9 mouse cellular contexts compared by ENCODE assay signal in genomic region chr15:85821203-85822010, GRCm38 (mm10). TPM values are rescaled to one million over a fixed set of nuclear protein-coding genes. Genes with fewer than 3 reads are reported as not detected.
DNase-seq lines count a peak whose midpoint lies in the region; ATAC-seq lines count a peak whose summit lies in the region.
"Had no signal": no experiment of that assay in that cellular context is flagged by ENCODE, and none has a peak within 500 bp of the region (broad histone marks: within the 10 kb centered on the region; RNA-seq: fewer than 3 reads in every experiment).

Gene Pkdrej, minus strand, starts transcription at chr15:85821734.

- intact Hi-C loops in left cerebral cortex, postnatal 25 days (cut with DNase I), result no loop called here

- peak within 1 kb of the TSS; percentile 42 for H3K4me3 ChIP-seq in kidney, embryonic 14.5 days (ENCODE audit: low read length)
- peak within 1 kb of the TSS; percentile 73 for H3K4me3 ChIP-seq in embryonic facial prominence, embryonic 10.5 days
- peak within 1 kb of the TSS; percentile 58 for H3K4me3 ChIP-seq in heart, embryonic 15.5 days
- peak within 1 kb of the TSS; percentile 55 for H3K4me3 ChIP-seq in midbrain, embryonic 12.5 days

- peak within 1 kb of the TSS; percentile 62 for H3K9ac ChIP-seq in kidney, embryonic 14.5 days (ENCODE audit: low read depth, low read length)
- peak within 1 kb of the TSS; percentile 75 for H3K9ac ChIP-seq in heart, embryonic 15.5 days
- peak within 1 kb of the TSS; percentile 75 for H3K9ac ChIP-seq in midbrain, embryonic 12.5 days (replicated peaks)

- H3K4me2 ChIP-seq in kidney, embryonic 14.5 days (replicated peaks; ENCODE audit: low read depth, low read length), result peak within 1 kb of the TSS; percentile 78
- peak within 1 kb of the TSS; percentile 96 for H3K4me2 ChIP-seq in heart, embryonic 15.5 days
- H3K4me2 ChIP-seq in midbrain, embryonic 12.5 days (replicated peaks), result peak within 1 kb of the TSS; percentile 94

- H3K27ac ChIP-seq in kidney, embryonic 14.5 days (ENCODE audit: low read depth, low read length), result no peak within 1 kb of the TSS
- H3K27ac ChIP-seq in embryonic facial prominence, embryonic 10.5 days (replicated peaks), result peak within 1 kb of the TSS; percentile 87
- no peak within 1 kb of the TSS for H3K27ac ChIP-seq in heart, embryonic 15.5 days
- H3K27ac ChIP-seq in midbrain, embryonic 12.5 days (replicated peaks), result no peak within 1 kb of the TSS

- peaks cover 15% of the 10 kb centered on the region; the same call in 1 of the 2 replicates for H3K9me3 ChIP-seq in kidney, embryonic 14.5 days (ENCODE audit: control insufficient read depth, low read length)
- H3K9me3 ChIP-seq in embryonic facial prominence, embryonic 10.5 days, result peaks cover 20% of the 10 kb centered on the region
- no peaks in the 10 kb centered on the region for H3K9me3 ChIP-seq in heart, embryonic 15.5 days (replicated peaks)
- 0 out of 2 replicates have a peak, but pooled peaks cover 8% of the 10 kb centered on the region for H3K9me3 ChIP-seq in midbrain, embryonic 12.5 days

- 1% methylated on average over 44 of the region's 65 CpGs for WGBS in kidney, embryonic 14.5 days
- 2% methylated on average over 65 of the region's 65 CpGs for WGBS in embryonic facial prominence, embryonic 10.5 days
- 2% methylated on average over 64 of the region's 65 CpGs for WGBS in heart, embryonic 15.5 days
- WGBS in midbrain, embryonic 12.5 days, result 2% methylated on average over 61 of the region's 65 CpGs

- peak; percentile 75 for ATAC-seq in kidney, embryonic 14.5 days (ENCODE audit: low FRiP score, low TSS enrichment)
- ATAC-seq in heart, embryonic 15.5 days (replicated peaks; ENCODE audit: insufficient number of reproducible peaks, insufficient read depth, low FRiP score, low read depth), result peak; percentile 66
- ATAC-seq in midbrain, embryonic 12.5 days (ENCODE audit: low FRiP score, low read depth), result peak; percentile 65; the same call in 1 of the 2 replicates

- no peaks in the 10 kb centered on the region for H3K36me3 ChIP-seq in kidney, embryonic 14.5 days (ENCODE audit: control insufficient read depth, insufficient read depth, low read length)
- no peaks in the 10 kb centered on the region for H3K36me3 ChIP-seq in embryonic facial prominence, embryonic 10.5 days (replicated peaks)
- H3K36me3 ChIP-seq in heart, embryonic 15.5 days, result no peaks in the 10 kb centered on the region
- no peaks in the 10 kb centered on the region for H3K36me3 ChIP-seq in midbrain, embryonic 12.5 days
- H3K36me3 ChIP-seq: G1E had no signal

- H3K4me1 ChIP-seq in kidney, embryonic 14.5 days (ENCODE audit: control insufficient read depth, insufficient read depth, low read length), result peaks cover 2% of the 10 kb centered on the region; the same call in 1 of the 2 replicates
- peaks cover 15% of the 10 kb centered on the region for H3K4me1 ChIP-seq in embryonic facial prominence, embryonic 10.5 days
- peaks cover 14% of the 10 kb centered on the region for H3K4me1 ChIP-seq in heart, embryonic 15.5 days (replicated peaks)
- peaks cover 13% of the 10 kb centered on the region for H3K4me1 ChIP-seq in midbrain, embryonic 12.5 days

- no peaks in the 10 kb centered on the region for H3K27me3 ChIP-seq in kidney, embryonic 14.5 days (ENCODE audit: control insufficient read depth, insufficient read depth, low read length)
- H3K27me3 ChIP-seq in embryonic facial prominence, embryonic 10.5 days (replicated peaks; ENCODE audit: low read depth, poor library complexity, severe bottlenecking), result peaks cover 38% of the 10 kb centered on the region
- peaks cover 23% of the 10 kb centered on the region for H3K27me3 ChIP-seq in heart, embryonic 15.5 days
- peaks cover 33% of the 10 kb centered on the region for H3K27me3 ChIP-seq in midbrain, embryonic 12.5 days

- DNase-seq in kidney, adult 11 months, result no peak
- peak; percentile 74 for DNase-seq in adrenal gland, postnatal 10 days
- peak; percentile 71 for DNase-seq in embryonic facial prominence, embryonic 10.5 days (ENCODE audit: low spot score)
- peak; percentile 27 to 54 for DNase-seq in left cerebral cortex, postnatal 25 days (ENCODE audit: low spot score in 2 of 2)
- peak; percentile 43 for DNase-seq in urinary bladder, postnatal 25 days (ENCODE audit: low spot score)

RNA-seq across cellular contexts. Expression of gene Pkdrej, which starts in this region (rescaled TPM):
- polyA plus RNA-seq in kidney, embryonic 14.5 days (2014; fragmentation: Nextera tagmentation; extraction: Ambion mirVana), result 0.06 and 0.18 TPM in 2 replicates
- under 1 TPM; 0.15 to 0.45 TPM for total RNA-seq in adrenal gland, postnatal 10 days (2021)
- 0.04 TPM in 2 replicates for polyA plus RNA-seq in embryonic facial prominence, embryonic 10.5 days (2016; fragmentation: Nextera tagmentation; extraction: Ambion mirVana)
- 0.34 and 0.37 TPM in 2 replicates for polyA plus RNA-seq in heart, embryonic 15.5 days (2015; fragmentation: Nextera tagmentation; extraction: Ambion mirVana)
- under 1 TPM; 0.69 to 0.92 TPM for total RNA-seq in left cerebral cortex, postnatal 25 days (2021)
- 0.03 and 0.07 TPM in 2 replicates for polyA plus RNA-seq in midbrain, embryonic 12.5 days (2016; fragmentation: Nextera tagmentation; extraction: Ambion mirVana)
- polyA plus RNA-seq: G1E had no signal

Comparison
In these comparisons a context has a peak if more than half of its experiments do, and no peak if none do; other contexts are left out.
1. Peak in ATAC-seq, H3K4me3 ChIP-seq, H3K9ac ChIP-seq and H3K4me2 ChIP-seq in kidney, embryonic 14.5 days; RNA of the gene not detected or under 1 TPM.
2. Peak in DNase-seq in adrenal gland, postnatal 10 days; RNA of the gene not detected or under 1 TPM.
3. Peak in DNase-seq, H3K4me3 ChIP-seq and H3K27ac ChIP-seq in embryonic facial prominence, embryonic 10.5 days; RNA of the gene not detected or under 1 TPM.
4. Peak in ATAC-seq, H3K4me3 ChIP-seq, H3K9ac ChIP-seq and H3K4me2 ChIP-seq in heart, embryonic 15.5 days; RNA of the gene not detected or under 1 TPM.
5. Peak in DNase-seq in left cerebral cortex, postnatal 25 days; RNA of the gene not detected or under 1 TPM.
6. Peak in ATAC-seq, H3K4me3 ChIP-seq, H3K9ac ChIP-seq and H3K4me2 ChIP-seq in midbrain, embryonic 12.5 days; RNA of the gene not detected or under 1 TPM.